Mouse (Mus musculus) forebrain, embryonic 11.5 days (tissue): ENCODE measurements around the gene Irf2. TPM values are rescaled to one million over a fixed set of nuclear protein-coding genes. Genes with fewer than 3 reads are reported as not detected.

Experiments used
- ATAC-seq: fragments of 200-750 bp; cut with Nextera tagmentation; replicated peaks from 2 replicates; pipeline ENCODE4 v1.8.0; 2017; ENCODE audit warnings: moderate TSS enrichment; ENCODE audit not compliant: low FRiP score
- DNase-seq: peaks from one replicate; pipeline ENCODE4 v3.0.0-alpha.2; 2017; ENCODE audit warnings: low spot score
- H3K27ac ChIP-seq: fragments of 300-500 bp; sonication (generic); 2 replicates; pipeline ENCODE4 v1.5.1; 2014; ENCODE audit warnings: low read depth, low read length
- H3K27me3 ChIP-seq: fragments of 300-500 bp; sonication (generic); 2 replicates; pipeline ENCODE4 v1.6.1; 2014; ENCODE audit warnings: mild to moderate bottlenecking, low read length, mixed read lengths; ENCODE audit not compliant: control insufficient read depth, insufficient read depth
- H3K36me3 ChIP-seq: fragments of 300-500 bp; sonication (generic); 2 replicates; pipeline ENCODE4 v1.6.1; 2014; ENCODE audit warnings: mild to moderate bottlenecking, low read length, moderate library complexity, mixed read lengths; ENCODE audit not compliant: control insufficient read depth, insufficient read depth
- H3K4me1 ChIP-seq: fragments of 300-500 bp; sonication (generic); replicated peaks from 2 replicates; pipeline ENCODE4 v1.6.1; 2014; ENCODE audit warnings: low read length, mixed read lengths; ENCODE audit not compliant: control insufficient read depth, insufficient read depth
- H3K4me2 ChIP-seq: fragments of 300-500 bp; sonication (generic); 2 replicates; pipeline ENCODE4 v1.6.1; 2014; ENCODE audit warnings: low read depth, mild to moderate bottlenecking, low read length, moderate library complexity, mixed read lengths; ENCODE audit not compliant: severe bottlenecking
- H3K4me3 ChIP-seq: fragments of 300-500 bp; sonication (generic); 2 replicates; pipeline ENCODE4 v1.5.1; 2014; ENCODE audit warnings: low read depth, low read length
- H3K9ac ChIP-seq: fragments of 300-500 bp; sonication (generic); 2 replicates; pipeline ENCODE4 v1.6.1; 2014; ENCODE audit warnings: low read length
- H3K9me3 ChIP-seq: fragments of 300-500 bp; sonication (generic); 2 replicates; pipeline ENCODE4 v1.6.1; 2016; ENCODE audit warnings: low read length, mixed read lengths; ENCODE audit not compliant: control insufficient read depth
- WGBS: fragments of 180-500 bp; shearing (Covaris S2); extraction: QIAGEN DNeasy Blood & Tissue Kit; methylation state at CpG from one replicate; pipeline ENCODE4 v1.1.7; 2014; 5-methylcytosine and 5-hydroxymethylcytosine counted together
- polyA plus RNA-seq: library from polyadenylated mRNA; unstranded; fragments of >200 nt; fragmentation: Nextera tagmentation; extraction: Ambion mirVana; gene quantifications from 2 replicates; pipeline ENCODE4 v1.2.1, GENCODE M21; 2014

Irf2 gene
- polyA plus RNA-seq, 1 experiment from 2014 or later = 12.8 TPM

DNA sequence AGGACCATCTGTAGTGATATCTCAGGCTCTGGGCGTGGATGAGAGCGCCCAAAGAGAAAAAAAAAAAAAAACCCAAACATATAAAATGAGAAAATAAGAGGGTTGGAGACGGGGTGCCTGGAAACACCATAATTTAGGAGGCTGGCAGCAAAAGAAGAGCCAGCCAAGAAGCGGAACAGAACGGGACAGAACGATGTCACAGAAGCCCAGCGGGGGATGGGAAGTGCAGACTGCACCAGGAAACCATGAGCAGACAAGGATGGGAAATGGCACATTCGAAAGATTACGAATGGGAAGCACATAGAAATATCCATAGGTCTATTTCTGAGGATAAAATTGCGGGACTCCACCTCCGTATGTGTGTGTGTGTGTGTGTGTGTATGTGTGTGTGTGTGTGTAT, 4.0 kb upstream of the Irf2 start:
- WGBS = 84% methylated on average over 11 of the region's 11 CpGs
- no peaks in the 10 kb centered on the region for H3K27me3 ChIP-seq
- H3K4me2 ChIP-seq = no peak overlapping the region
- DNase-seq (peak; percentile 38), ATAC-seq (no peak)
- no peak overlapping the region for H3K27ac ChIP-seq
- no peaks in the 10 kb centered on the region; the same call in 1 of the 2 replicates for H3K9me3 ChIP-seq
- H3K4me1 ChIP-seq = no peaks in the 10 kb centered on the region
- H3K36me3 ChIP-seq = no peaks in the 10 kb centered on the region
- no peak overlapping the region for H3K4me3 ChIP-seq
- no peak overlapping the region for H3K9ac ChIP-seq

DNA sequence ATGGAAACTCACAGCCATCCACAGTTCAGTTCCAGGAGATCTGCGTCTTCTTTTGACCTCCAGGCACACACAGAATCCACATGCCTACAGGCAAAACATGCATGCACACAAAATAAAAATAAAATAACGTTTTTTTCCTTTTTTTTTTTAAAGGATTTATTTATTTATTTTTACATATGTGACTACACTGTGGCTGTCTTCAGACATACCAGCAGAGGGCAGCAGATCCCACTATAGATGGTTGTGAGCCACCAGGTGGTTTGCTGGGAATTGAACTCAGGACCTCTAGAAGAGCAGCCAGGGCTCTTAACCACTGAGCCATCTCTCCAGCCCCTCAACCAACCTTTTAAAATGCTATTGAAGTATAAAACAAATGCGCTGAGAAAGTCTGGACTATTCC, 3.3 kb upstream of the Irf2 start:
- Histone ChIP-seq H3K36me3 (no peaks in the 10 kb centered on the region), H3K27me3 (no peaks in the 10 kb centered on the region), H3K27ac (no peak overlapping the region), H3K4me3 (no peak overlapping the region), H3K4me2 (no peak overlapping the region), H3K9me3 (no peaks in the 10 kb centered on the region; the same call in 1 of the 2 replicates), H3K9ac (no peak overlapping the region), H3K4me1 (no peaks in the 10 kb centered on the region)
- WGBS = 78% methylated on average over 3 of the region's 3 CpGs
- ATAC-seq (no peak), DNase-seq (peak; percentile 35)

DNA sequence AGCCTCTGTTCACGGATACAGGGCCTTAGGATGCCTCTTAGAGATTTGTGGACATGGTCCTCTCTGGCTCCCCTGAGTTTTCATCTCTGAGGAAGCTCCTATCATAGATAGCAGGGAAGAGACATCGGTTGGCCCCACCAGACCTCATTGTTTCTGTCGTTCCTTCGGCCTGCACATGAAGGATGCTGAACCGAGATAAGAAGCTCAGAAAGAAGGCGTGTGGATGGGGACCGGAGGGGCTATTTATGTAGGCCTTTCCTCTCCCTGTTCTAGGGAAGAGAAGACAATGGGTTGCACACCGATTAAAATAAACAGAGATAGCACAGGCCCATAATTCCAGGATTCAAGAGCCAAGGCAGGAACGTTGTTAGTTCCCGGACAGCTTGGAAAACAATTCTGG, 2.1 kb upstream of the Irf2 start:
- Histone ChIP-seq H3K27me3 (no peaks in the 10 kb centered on the region), H3K4me2 (no peak overlapping the region), H3K4me1 (peaks cover 2% of the 10 kb centered on the region; the same call in 1 of the 2 replicates), H3K9me3 (no peaks in the 10 kb centered on the region; the same call in 1 of the 2 replicates), H3K36me3 (no peaks in the 10 kb centered on the region), H3K4me3 (no peak overlapping the region), H3K27ac (no peak overlapping the region), H3K9ac (no peak overlapping the region)
- ATAC-seq = no peak
- WGBS = 90% methylated on average over 10 of the region's 10 CpGs
- peak; percentile 13 for DNase-seq

DNA sequence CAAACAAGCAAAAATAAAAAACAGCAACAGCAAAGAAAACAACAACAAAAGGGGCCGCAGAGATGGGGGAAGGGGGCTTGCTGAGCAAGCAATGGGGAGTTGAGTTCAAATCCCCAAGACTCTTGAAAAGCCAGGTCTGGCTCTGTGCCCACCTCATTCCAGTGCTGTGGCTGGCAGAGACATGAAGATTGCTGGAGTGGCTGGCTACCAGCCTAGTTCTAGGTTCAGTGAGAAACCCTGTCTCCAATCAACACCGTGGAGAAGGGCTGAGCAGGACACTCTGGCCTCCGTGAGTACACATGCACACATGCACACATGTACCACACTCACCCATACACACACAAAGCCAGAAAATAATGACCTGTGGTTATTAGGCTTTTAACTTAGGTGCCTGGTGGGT, 1.6 kb upstream of the Irf2 start:
- Histone ChIP-seq H3K27ac (no peak overlapping the region), H3K9me3 (no peaks in the 10 kb centered on the region; the same call in 1 of the 2 replicates), H3K4me1 (peaks cover 2% of the 10 kb centered on the region; the same call in 1 of the 2 replicates), H3K4me3 (no peak overlapping the region), H3K27me3 (no peaks in the 10 kb centered on the region), H3K36me3 (no peaks in the 10 kb centered on the region), H3K9ac (no peak overlapping the region), H3K4me2 (no peak overlapping the region)
- WGBS = 84% methylated on average over 3 of the region's 3 CpGs
- peak; percentile 41 for DNase-seq
- no peak for ATAC-seq

DNA sequence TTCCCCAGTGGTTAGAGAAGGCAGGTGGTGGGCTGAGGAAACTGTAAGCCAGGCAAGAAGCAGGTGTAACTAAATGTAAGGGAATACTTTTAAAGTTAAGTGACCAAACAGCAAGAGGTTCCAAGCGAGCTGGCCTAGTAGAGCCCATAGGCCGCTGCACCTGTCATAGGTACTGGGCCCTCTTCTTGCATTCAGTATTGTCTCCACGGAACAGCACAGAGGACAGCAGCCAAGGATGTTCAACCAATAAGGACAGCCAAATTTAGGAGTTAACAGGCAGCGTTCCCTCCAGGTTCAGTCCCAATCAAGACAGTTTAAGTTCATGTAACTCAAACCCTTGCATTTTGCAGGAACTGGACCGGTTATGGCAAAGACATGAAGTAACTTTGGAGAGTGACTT, 931 bp upstream of the Irf2 start:
- no peak for DNase-seq
- WGBS = 17% methylated on average over 5 of the region's 5 CpGs
- no peaks in the 10 kb centered on the region; the same call in 1 of the 2 replicates for H3K9me3 ChIP-seq
- no peak for ATAC-seq
- H3K36me3 ChIP-seq = no peaks in the 10 kb centered on the region
- no peak overlapping the region; the same call in 1 of the 2 replicates for H3K9ac ChIP-seq
- no peaks in the 10 kb centered on the region for H3K27me3 ChIP-seq
- no peak overlapping the region for H3K27ac ChIP-seq
- H3K4me2 ChIP-seq = peak overlapping the region; percentile 73; the same call in 1 of the 2 replicates
- H3K4me1 ChIP-seq = peaks cover 2% of the 10 kb centered on the region; the same call in 1 of the 2 replicates
- H3K4me3 ChIP-seq = peak overlapping the region; percentile 86

DNA sequence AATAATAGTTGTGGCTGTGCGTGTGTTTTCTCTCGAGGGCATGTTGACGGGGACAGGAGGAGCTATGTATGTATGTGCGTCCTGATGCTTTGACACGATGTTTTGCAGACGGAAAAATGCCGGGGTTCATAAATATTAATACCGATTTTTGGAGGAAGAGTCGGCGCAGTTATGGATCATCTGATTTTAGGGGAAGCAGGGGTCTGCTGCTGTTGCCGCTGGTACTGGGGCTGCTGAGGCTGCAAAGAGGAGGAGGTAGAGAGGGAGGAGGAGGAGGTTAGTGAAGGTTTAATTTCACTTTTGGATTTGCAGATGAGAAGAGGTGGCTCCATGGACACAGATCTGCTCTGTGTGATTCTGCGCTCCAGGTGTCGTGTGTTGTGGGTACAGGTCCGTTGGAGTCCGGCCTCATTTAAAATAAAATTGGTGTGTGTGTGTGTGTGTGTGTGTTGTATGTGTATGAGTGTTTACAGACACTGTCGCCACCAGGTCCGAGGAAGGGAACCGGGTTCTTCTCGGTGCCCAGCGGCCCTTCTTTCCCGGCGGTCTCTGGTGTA, 502 bp downstream of the Irf2 start:
- H3K4me1 ChIP-seq = peaks cover 2% of the 10 kb centered on the region; the same call in 1 of the 2 replicates
- no peaks in the 10 kb centered on the region for H3K36me3 ChIP-seq
- no peaks in the 10 kb centered on the region for H3K27me3 ChIP-seq
- H3K4me2 ChIP-seq = peak overlapping the region; percentile 73
- H3K27ac ChIP-seq = peak overlapping the region; percentile 70
- H3K4me3 ChIP-seq = peak overlapping the region; percentile 86
- under 1% methylated on average over 22 of the region's 22 CpGs for WGBS
- ATAC-seq (no peak), DNase-seq (no peak)
- H3K9ac ChIP-seq = peak overlapping the region; percentile 97
- no peaks in the 10 kb centered on the region; the same call in 1 of the 2 replicates for H3K9me3 ChIP-seq

DNA sequence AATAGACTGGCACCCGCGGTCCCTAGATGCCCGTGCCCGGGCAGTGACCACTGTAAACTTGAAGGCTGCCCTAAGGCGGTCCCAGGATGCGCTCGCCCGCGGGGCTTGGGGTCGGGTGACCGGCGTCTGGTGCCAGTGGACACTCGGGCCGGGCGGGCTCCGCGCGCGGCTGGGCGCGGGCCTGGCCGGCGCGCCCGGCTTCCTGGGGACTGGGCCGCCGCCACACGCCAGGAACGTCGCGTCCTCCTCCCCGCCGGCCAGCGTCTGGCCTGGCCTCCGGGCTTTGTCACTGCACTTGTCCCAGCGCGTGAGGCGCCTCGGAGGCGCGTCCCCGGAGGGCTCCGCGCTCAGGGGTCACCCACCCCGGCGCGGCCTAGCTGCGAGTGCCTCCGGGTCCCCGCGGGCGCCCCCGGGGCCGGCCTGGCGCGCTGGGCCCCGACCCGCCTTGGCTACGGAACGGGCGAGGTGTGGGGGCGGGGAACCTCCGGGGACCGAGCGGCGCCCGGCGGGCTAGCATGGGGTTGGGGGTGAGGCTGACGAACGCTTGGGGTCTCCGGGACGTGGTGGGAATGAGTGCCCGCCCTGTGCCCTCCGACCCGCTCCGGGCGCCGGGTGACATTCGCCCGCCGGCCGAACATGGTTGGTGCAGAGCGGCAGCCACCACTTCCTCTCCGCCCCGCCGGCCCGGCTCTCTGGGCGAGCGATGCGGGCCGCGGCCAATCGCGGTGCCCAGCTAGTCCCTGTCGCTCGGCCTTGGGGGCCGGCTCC, 1.2 kb downstream of the Irf2 start:
- Histone ChIP-seq H3K36me3 (no peaks in the 10 kb centered on the region), H3K4me2 (peak overlapping the region; percentile 73), H3K27me3 (no peaks in the 10 kb centered on the region), H3K4me3 (peak overlapping the region; percentile 86), H3K4me1 (peaks cover 2% of the 10 kb centered on the region; the same call in 1 of the 2 replicates), H3K9me3 (no peaks in the 10 kb centered on the region; the same call in 1 of the 2 replicates), H3K9ac (peak overlapping the region; percentile 97), H3K27ac (peak overlapping the region; percentile 70)
- DNase-seq (peak; percentile 83), ATAC-seq (peak; percentile 82)
- WGBS = under 1% methylated on average over 83 of the region's 97 CpGs

DNA sequence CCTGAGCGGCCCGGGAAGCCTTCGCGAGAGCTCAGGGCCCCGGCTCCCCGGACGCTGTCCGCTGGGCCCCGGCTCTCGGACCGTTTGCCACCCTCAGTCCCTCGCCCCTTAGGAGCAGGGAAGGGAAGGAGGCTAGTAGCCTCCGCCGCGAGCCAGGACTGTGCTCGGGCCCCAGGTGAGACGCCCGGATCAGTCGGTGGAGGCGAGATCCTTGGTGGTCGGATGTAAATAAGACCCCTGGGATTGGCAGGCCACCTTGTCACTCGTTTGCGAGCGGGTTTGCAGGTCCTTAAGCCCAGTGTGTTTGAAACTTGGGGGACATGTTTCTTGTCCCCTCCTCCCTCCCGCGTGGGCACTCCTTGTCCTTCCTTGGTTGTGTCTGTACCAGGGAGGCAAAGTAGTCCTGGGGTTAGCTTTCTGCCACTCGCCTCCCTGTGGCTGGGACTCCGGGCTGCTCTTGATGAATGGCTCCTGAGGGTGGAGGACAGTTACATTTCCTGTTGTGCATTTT, 1.8 kb downstream of the Irf2 start:
- DNase-seq = no peak
- ATAC-seq = peak; percentile 14
- peak overlapping the region; percentile 73 for H3K4me2 ChIP-seq
- no peaks in the 10 kb centered on the region for H3K36me3 ChIP-seq
- no peaks in the 10 kb centered on the region for H3K27me3 ChIP-seq
- H3K9me3 ChIP-seq = no peaks in the 10 kb centered on the region; the same call in 1 of the 2 replicates
- peaks cover 2% of the 10 kb centered on the region; the same call in 1 of the 2 replicates for H3K4me1 ChIP-seq
- under 1% methylated on average over 26 of the region's 28 CpGs for WGBS
- H3K27ac ChIP-seq = peak overlapping the region; percentile 70
- H3K9ac ChIP-seq = peak overlapping the region; percentile 97
- H3K4me3 ChIP-seq = peak overlapping the region; percentile 86
